Mouse (Mus musculus): ENCODE data around the gene Mfsd11. TPM values are rescaled to one million over a fixed set of nuclear protein-coding genes. Genes with fewer than 3 reads are reported as not detected.

Mfsd11 gene
- polyA plus RNA-seq (2014; fragmentation: Nextera tagmentation; extraction: Ambion mirVana), result 33.9 and 35.7 TPM in 2 replicates

DNA sequence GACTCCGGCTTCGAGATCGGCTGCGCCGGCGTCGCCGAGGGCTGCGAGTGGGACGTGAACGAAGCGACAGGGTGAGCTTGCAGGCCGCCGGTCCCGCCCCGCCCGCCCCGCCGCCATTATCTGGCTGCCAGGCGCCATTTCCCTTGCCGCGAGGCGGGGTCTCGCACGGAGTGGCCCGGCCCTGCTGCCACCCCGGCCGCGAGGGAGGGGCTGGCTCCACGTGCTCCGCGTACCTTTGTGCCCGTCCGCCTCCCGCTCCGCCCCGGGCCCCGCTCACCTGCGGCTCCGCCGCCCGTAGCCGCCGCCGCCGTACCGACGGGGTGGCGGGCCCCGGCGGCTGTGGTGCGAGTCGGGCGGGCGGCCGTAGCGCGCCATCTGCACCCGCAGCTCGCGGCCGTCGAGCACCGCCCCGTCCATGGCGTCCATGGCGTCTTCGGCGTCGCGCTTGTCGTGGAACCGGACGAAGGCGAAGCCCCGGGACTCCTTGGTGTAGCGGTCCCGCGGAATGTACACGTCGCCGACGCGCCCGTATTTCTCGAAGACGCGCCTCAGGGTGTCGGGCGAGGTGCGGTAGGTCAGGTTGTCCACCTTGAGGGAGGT lies at the start of gene Mfsd11:
TSS of gene Mfsd11 (plus strand) at position 150 of the 600 bp plus-strand sequence.
- Histone ChIP-seq H3K9me3 (replicated peaks; ENCODE audit: control insufficient read depth, low read length) (no peaks in the 10 kb centered on the region), H3K9ac (replicated peaks; ENCODE audit: low read length) (peak within 1 kb of the TSS; percentile 99), H3K27ac (replicated peaks; ENCODE audit: low read depth, low read length) (peak within 1 kb of the TSS; percentile 97), H3K4me2 (ENCODE audit: low read depth, low read length) (peak within 1 kb of the TSS; percentile 77), H3K4me3 (ENCODE audit: low read depth, low read length) (peak within 1 kb of the TSS; percentile 99), H3K4me1 (ENCODE audit: control insufficient read depth, insufficient read depth, low read length) (no peaks in the 10 kb centered on the region), H3K36me3 (replicated peaks; ENCODE audit: control insufficient read depth, insufficient read depth, low read depth, low read length) (peaks cover 3% of the 10 kb centered on the region), H3K27me3 (ENCODE audit: control insufficient read depth, insufficient read depth, low read length) (no peaks in the 10 kb centered on the region)
- DNase-seq (ENCODE audit: low spot score) (peak; percentile 77), ATAC-seq (replicated peaks; ENCODE audit: insufficient number of reproducible peaks, low FRiP score, low TSS enrichment, low read depth) (peak; percentile 72)
- under 1% methylated on average over 80 of the region's 91 CpGs for WGBS

DNA sequence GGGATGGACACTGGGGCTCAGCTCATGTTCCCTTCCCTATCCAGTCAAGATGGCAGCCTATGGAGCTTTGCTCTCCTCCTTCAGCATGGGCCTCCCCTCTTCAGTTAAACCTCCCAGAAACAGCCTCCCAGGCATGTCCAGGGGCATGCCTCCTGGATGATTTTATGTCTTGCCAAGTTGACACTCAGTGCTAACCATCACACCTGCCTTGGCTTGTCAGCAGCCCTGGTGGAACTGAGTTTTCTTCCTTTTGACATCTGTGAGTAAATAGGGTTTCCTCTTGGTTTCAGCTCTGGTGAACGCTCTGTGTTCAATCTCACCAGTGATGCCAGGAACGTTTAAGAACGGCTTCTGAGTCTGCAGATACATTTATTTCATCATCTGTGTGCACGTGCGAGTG lies 49.5 kb upstream of the Mfsd11 start:
- Histone ChIP-seq H3K27me3 (ENCODE audit: control insufficient read depth, insufficient read depth, low read length) (no peaks in the 10 kb centered on the region), H3K4me3 (ENCODE audit: low read depth, low read length) (no peak overlapping the region), H3K27ac (replicated peaks; ENCODE audit: low read depth, low read length) (no peak overlapping the region), H3K36me3 (replicated peaks; ENCODE audit: control insufficient read depth, insufficient read depth, low read depth, low read length) (no peaks in the 10 kb centered on the region), H3K4me2 (ENCODE audit: low read depth, low read length) (no peak overlapping the region), H3K9ac (replicated peaks; ENCODE audit: low read length) (no peak overlapping the region), H3K4me1 (ENCODE audit: control insufficient read depth, insufficient read depth, low read length) (no peaks in the 10 kb centered on the region), H3K9me3 (replicated peaks; ENCODE audit: control insufficient read depth, low read length) (no peaks in the 10 kb centered on the region)
- no peak for ATAC-seq (replicated peaks; ENCODE audit: insufficient number of reproducible peaks, low FRiP score, low TSS enrichment, low read depth)
- no peak for DNase-seq (ENCODE audit: low spot score)
- 87% methylated on average over 5 of the region's 5 CpGs for WGBS

GRCm38 (mm10) chr11:116806136-116807071 lies 45.8 kb upstream of the Mfsd11 start:
- WGBS, result 81% methylated on average over 15 of the region's 15 CpGs
- Histone ChIP-seq H3K27me3 (ENCODE audit: control insufficient read depth, insufficient read depth, low read length) (no peaks in the 10 kb centered on the region), H3K4me2 (ENCODE audit: low read depth, low read length) (no peak overlapping the region), H3K27ac (replicated peaks; ENCODE audit: low read depth, low read length) (no peak overlapping the region), H3K9ac (replicated peaks; ENCODE audit: low read length) (no peak overlapping the region), H3K9me3 (replicated peaks; ENCODE audit: control insufficient read depth, low read length) (no peaks in the 10 kb centered on the region), H3K4me3 (ENCODE audit: low read depth, low read length) (no peak overlapping the region), H3K4me1 (ENCODE audit: control insufficient read depth, insufficient read depth, low read length) (no peaks in the 10 kb centered on the region), H3K36me3 (replicated peaks; ENCODE audit: control insufficient read depth, insufficient read depth, low read depth, low read length) (no peaks in the 10 kb centered on the region)
- ATAC-seq (replicated peaks; ENCODE audit: insufficient number of reproducible peaks, low FRiP score, low TSS enrichment, low read depth) (no peak), DNase-seq (ENCODE audit: low spot score) (no peak)

- H3K9me3 ChIP-seq (replicated peaks; ENCODE audit: control insufficient read depth, low read length), result no peaks in the 10 kb centered on the region
- H3K4me3 ChIP-seq (ENCODE audit: low read depth, low read length), result no peak overlapping the region
- DNase-seq (ENCODE audit: low spot score) (no peak), ATAC-seq (replicated peaks; ENCODE audit: insufficient number of reproducible peaks, low FRiP score, low TSS enrichment, low read depth) (no peak)
- 65% methylated on average over 7 of the region's 7 CpGs for WGBS
- no peak overlapping the region for H3K9ac ChIP-seq (replicated peaks; ENCODE audit: low read length)
- H3K36me3 ChIP-seq (replicated peaks; ENCODE audit: control insufficient read depth, insufficient read depth, low read depth, low read length), result no peaks in the 10 kb centered on the region
- H3K27me3 ChIP-seq (ENCODE audit: control insufficient read depth, insufficient read depth, low read length), result no peaks in the 10 kb centered on the region
- no peaks in the 10 kb centered on the region for H3K4me1 ChIP-seq (ENCODE audit: control insufficient read depth, insufficient read depth, low read length)
- no peak overlapping the region for H3K27ac ChIP-seq (replicated peaks; ENCODE audit: low read depth, low read length)
- no peak overlapping the region for H3K4me2 ChIP-seq (ENCODE audit: low read depth, low read length)
Observed at GRCm38 (mm10) chr11:116807116-116807515, 45.1 kb upstream of the Mfsd11 start.

- Histone ChIP-seq H3K9ac (replicated peaks; ENCODE audit: low read length) (no peak overlapping the region), H3K4me2 (ENCODE audit: low read depth, low read length) (no peak overlapping the region), H3K4me3 (ENCODE audit: low read depth, low read length) (no peak overlapping the region), H3K27me3 (ENCODE audit: control insufficient read depth, insufficient read depth, low read length) (no peaks in the 10 kb centered on the region), H3K9me3 (replicated peaks; ENCODE audit: control insufficient read depth, low read length) (no peaks in the 10 kb centered on the region), H3K36me3 (replicated peaks; ENCODE audit: control insufficient read depth, insufficient read depth, low read depth, low read length) (no peaks in the 10 kb centered on the region), H3K4me1 (ENCODE audit: control insufficient read depth, insufficient read depth, low read length) (peaks cover 2% of the 10 kb centered on the region), H3K27ac (replicated peaks; ENCODE audit: low read depth, low read length) (no peak overlapping the region)
- DNase-seq (ENCODE audit: low spot score), result no peak
- 84% methylated on average over 2 of the region's 3 CpGs for WGBS
- no peak for ATAC-seq (replicated peaks; ENCODE audit: insufficient number of reproducible peaks, low FRiP score, low TSS enrichment, low read depth)
Observed at GRCm38 (mm10) chr11:116807526-116807925, 44.7 kb upstream of the Mfsd11 start.

DNA sequence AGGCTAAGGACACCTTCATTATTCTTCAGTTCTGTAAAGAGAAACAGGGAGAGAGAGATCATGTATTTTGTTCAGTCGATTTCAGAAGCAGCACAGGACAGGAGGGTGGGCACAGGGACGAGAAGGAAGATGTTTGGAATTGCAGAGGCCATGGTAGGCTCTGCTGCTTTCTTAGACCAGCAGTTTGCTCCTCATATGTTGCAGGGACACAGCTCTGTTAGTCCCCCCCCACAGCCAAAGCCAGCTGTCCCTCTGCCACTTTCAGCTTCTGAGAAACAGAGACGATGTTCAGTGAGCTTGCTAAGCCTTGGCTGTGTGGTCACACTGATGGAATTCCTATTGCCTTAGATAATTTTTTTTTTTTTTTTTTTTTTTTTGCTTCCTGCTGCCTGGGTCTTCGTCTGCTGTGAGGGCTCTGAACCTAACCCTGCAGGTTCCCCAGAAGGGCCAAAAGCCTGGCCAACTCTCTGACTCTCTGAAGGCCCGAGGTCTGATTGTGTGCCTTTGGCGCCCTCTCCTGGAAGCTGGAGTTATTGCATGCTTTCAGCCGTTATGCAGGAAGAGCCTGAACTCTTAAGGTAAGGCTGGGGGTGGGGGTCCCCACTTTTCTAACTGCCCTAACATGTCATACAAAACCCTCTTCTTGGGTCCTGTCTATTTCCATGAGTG lies 44.2 kb upstream of the Mfsd11 start:
- WGBS, result 25% methylated on average over 7 of the region's 7 CpGs
- H3K4me2 ChIP-seq (ENCODE audit: low read depth, low read length), result no peak overlapping the region
- DNase-seq (ENCODE audit: low spot score) (peak; percentile 91), ATAC-seq (replicated peaks; ENCODE audit: insufficient number of reproducible peaks, low FRiP score, low TSS enrichment, low read depth) (no peak)
- no peaks in the 10 kb centered on the region for H3K36me3 ChIP-seq (replicated peaks; ENCODE audit: control insufficient read depth, insufficient read depth, low read depth, low read length)
- no peak overlapping the region for H3K27ac ChIP-seq (replicated peaks; ENCODE audit: low read depth, low read length)
- H3K9me3 ChIP-seq (replicated peaks; ENCODE audit: control insufficient read depth, low read length), result no peaks in the 10 kb centered on the region
- H3K4me3 ChIP-seq (ENCODE audit: low read depth, low read length), result no peak overlapping the region
- peaks cover 8% of the 10 kb centered on the region for H3K4me1 ChIP-seq (ENCODE audit: control insufficient read depth, insufficient read depth, low read length)
- no peaks in the 10 kb centered on the region for H3K27me3 ChIP-seq (ENCODE audit: control insufficient read depth, insufficient read depth, low read length)
- H3K9ac ChIP-seq (replicated peaks; ENCODE audit: low read length), result no peak overlapping the region

- Histone ChIP-seq H3K9ac (replicated peaks; ENCODE audit: low read length) (no peak overlapping the region), H3K4me1 (ENCODE audit: control insufficient read depth, insufficient read depth, low read length) (peaks cover 16% of the 10 kb centered on the region), H3K27me3 (ENCODE audit: control insufficient read depth, insufficient read depth, low read length) (no peaks in the 10 kb centered on the region), H3K4me3 (ENCODE audit: low read depth, low read length) (no peak overlapping the region), H3K4me2 (ENCODE audit: low read depth, low read length) (no peak overlapping the region), H3K36me3 (replicated peaks; ENCODE audit: control insufficient read depth, insufficient read depth, low read depth, low read length) (no peaks in the 10 kb centered on the region), H3K9me3 (replicated peaks; ENCODE audit: control insufficient read depth, low read length) (no peaks in the 10 kb centered on the region), H3K27ac (replicated peaks; ENCODE audit: low read depth, low read length) (no peak overlapping the region)
- WGBS, result 78% methylated on average over 11 of the region's 11 CpGs
- DNase-seq (ENCODE audit: low spot score) (no peak), ATAC-seq (replicated peaks; ENCODE audit: insufficient number of reproducible peaks, low FRiP score, low TSS enrichment, low read depth) (no peak)
Observed at GRCm38 (mm10) chr11:116808811-116809395, 43.3 kb upstream of the Mfsd11 start.
